Mouse (Mus musculus) stomach, postnatal 0 days (tissue): ENCODE data around the gene Fars2.

Experiments used
- CTCF ChIP-seq: IDR thresholded peaks from 2 replicates; pipeline ENCODE4 v1.5.1; 2016; ENCODE audit warnings: antibody characterized with exemption, low read depth, mild to moderate bottlenecking, moderate library complexity
- EP300 ChIP-seq: optimal IDR thresholded peaks from 2 replicates; pipeline ENCODE3; 2016; ENCODE audit warnings: antibody characterized with exemption

DNA sequence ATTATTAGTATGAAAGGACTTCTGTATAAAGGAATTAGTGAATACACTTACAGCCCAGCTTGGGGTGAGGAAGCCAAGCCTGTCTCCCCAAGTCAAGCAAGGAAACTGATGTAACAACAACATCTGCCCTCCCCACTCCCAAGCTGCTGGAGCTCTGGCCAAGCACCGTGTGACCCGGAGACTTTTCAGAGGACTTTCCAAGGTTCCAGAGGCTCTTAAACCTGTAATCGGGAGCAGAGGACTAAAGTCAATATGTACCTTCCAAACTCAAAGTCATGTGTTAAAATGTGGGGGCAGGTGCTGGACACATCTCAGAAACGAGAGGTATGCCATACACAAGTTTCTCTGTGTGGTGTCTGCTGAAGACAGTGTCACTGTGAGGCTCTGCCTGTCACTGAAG is 566.4 kb downstream of the Fars2 start:
- no peak for TF ChIP-seq EP300
- no peak for TF ChIP-seq CTCF
